Mouse (Mus musculus) forebrain, embryonic 16.5 days (tissue): Measurements from ENCODE around the gene Epn1. TPM values are rescaled to one million over a fixed set of nuclear protein-coding genes. Genes with fewer than 3 reads are reported as not detected.

Source experiments
- ATAC-seq: fragments of 200-750 bp; cut with Nextera tagmentation; 2 replicates; pipeline ENCODE4 v1.8.0; 2017; ENCODE audit warnings: mild to moderate bottlenecking, moderate library complexity
- H3K27ac ChIP-seq: fragments of 300-500 bp; sonication (generic); 2 replicates; pipeline ENCODE4 v1.5.1; 2014; ENCODE audit warnings: low read length, control low read depth
- H3K27me3 ChIP-seq: fragments of 300-500 bp; sonication (generic); replicated peaks from 2 replicates; pipeline ENCODE4 v1.6.1; 2014; ENCODE audit warnings: low read length; ENCODE audit not compliant: control insufficient read depth, insufficient read depth
- H3K36me3 ChIP-seq: fragments of 300-500 bp; sonication (generic); 2 replicates; pipeline ENCODE4 v1.6.1; 2014; ENCODE audit not compliant: control insufficient read depth, insufficient read depth
- H3K4me1 ChIP-seq: fragments of 300-500 bp; sonication (generic); replicated peaks from 2 replicates; pipeline ENCODE4 v1.6.1; 2014; ENCODE audit warnings: low read length; ENCODE audit not compliant: control insufficient read depth, insufficient read depth
- H3K4me2 ChIP-seq: fragments of 300-500 bp; sonication (generic); 2 replicates; pipeline ENCODE4 v1.6.1; 2014; ENCODE audit warnings: mild to moderate bottlenecking, low read length, control low read depth
- H3K4me3 ChIP-seq: fragments of 300-500 bp; sonication (generic); replicated peaks from 2 replicates; pipeline ENCODE4 v1.5.1; 2014; ENCODE audit warnings: mild to moderate bottlenecking, low read length, control low read depth
- H3K9ac ChIP-seq: fragments of 300-500 bp; sonication (generic); replicated peaks from 2 replicates; pipeline ENCODE4 v1.6.1; 2014; ENCODE audit warnings: low read depth, low read length, control low read depth
- H3K9me3 ChIP-seq: fragments of 300-500 bp; sonication (generic); 2 replicates; pipeline ENCODE4 v1.6.1; 2016; ENCODE audit warnings: low read length; ENCODE audit not compliant: control insufficient read depth
- WGBS: fragments of 180-500 bp; shearing (Covaris S2); extraction: QIAGEN DNeasy Blood & Tissue Kit; methylation state at CpG from one replicate; pipeline ENCODE4 v1.1.7; 2014; 5-methylcytosine and 5-hydroxymethylcytosine counted together
- polyA plus RNA-seq: library from polyadenylated mRNA; unstranded; fragments of >200 nt; fragmentation: Nextera tagmentation; extraction: Ambion mirVana; gene quantifications from 2 replicates; pipeline ENCODE4 v1.2.1, GENCODE M21; 2015

Gene Epn1
- polyA plus RNA-seq, 1 experiment from 2014 or later, result 104 TPM

DNA sequence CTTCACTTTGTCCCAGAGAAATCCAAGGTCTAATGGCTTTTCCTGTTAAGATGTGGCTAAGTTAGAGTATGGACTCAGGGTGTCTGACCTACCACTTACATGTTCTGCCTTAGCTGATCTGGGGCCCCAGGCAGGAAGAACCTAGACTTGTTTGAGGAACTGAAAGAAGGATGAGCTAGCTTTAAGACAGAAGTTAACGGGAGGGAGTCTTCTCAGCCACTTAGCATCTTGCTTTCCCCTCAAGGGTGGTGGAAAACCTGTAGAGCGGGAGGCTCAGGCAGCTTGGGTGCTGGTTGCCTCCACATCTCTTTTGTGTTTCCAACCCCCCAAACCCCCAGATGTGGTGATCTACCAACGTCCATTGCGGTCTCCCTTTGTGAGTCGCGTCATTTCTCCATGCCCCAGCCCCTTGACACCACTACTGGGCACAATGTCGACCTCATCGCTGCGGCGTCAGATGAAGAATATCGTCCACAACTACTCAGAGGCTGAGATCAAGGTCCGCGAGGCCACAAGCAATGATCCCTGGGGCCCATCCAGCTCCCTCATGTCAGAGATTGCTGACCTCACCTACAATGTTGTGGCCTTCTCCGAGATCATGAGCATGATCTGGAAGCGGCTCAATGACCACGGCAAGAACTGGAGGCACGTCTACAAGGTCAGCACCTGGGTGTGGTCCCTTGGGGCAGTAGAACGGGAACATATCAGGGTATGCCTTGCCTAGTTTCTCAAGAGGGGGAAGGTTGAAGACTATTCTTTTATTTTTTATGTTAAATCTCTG is 3.5 kb downstream of the Epn1 start:
- Histone ChIP-seq H3K9ac (no peak overlapping the region), H3K27ac (no peak overlapping the region), H3K36me3 (peaks cover 11% of the 10 kb centered on the region; the same call in 1 of the 2 replicates), H3K4me1 (peaks cover 21% of the 10 kb centered on the region), H3K27me3 (no peaks in the 10 kb centered on the region), H3K9me3 (no peaks in the 10 kb centered on the region), H3K4me2 (no peak overlapping the region), H3K4me3 (no peak overlapping the region)
- ATAC-seq, result no peak
- 94% methylated on average over 18 of the region's 18 CpGs for whole genome bisulfite sequencing

DNA sequence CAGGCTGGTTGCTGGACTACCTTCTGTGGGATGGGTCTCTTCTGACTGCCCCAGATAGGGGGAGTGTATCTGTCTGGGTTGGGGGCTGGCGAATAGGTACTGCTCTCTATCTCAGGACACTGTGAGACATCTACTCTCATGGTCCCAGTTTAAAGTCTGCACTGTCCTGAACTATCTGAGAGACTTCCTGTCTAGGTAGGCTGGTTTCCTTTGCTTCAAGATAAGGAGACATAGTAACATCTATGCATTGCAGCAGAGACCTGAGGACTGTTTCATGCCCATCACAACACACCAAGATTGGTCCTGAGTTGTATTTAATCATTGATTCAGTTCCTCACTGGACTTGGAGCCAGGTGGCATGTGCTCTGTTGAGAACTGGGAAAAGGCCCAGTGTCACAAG is 5.5 kb downstream of the Epn1 start:
- ATAC-seq, result no peak
- Histone ChIP-seq H3K9me3 (no peaks in the 10 kb centered on the region), H3K27ac (no peak overlapping the region), H3K9ac (no peak overlapping the region), H3K36me3 (peaks cover 11% of the 10 kb centered on the region), H3K27me3 (no peaks in the 10 kb centered on the region), H3K4me1 (peaks cover 21% of the 10 kb centered on the region), H3K4me2 (no peak overlapping the region), H3K4me3 (no peak overlapping the region)
- WGBS, result 91% methylated on average over 1 of the region's 1 CpGs

DNA sequence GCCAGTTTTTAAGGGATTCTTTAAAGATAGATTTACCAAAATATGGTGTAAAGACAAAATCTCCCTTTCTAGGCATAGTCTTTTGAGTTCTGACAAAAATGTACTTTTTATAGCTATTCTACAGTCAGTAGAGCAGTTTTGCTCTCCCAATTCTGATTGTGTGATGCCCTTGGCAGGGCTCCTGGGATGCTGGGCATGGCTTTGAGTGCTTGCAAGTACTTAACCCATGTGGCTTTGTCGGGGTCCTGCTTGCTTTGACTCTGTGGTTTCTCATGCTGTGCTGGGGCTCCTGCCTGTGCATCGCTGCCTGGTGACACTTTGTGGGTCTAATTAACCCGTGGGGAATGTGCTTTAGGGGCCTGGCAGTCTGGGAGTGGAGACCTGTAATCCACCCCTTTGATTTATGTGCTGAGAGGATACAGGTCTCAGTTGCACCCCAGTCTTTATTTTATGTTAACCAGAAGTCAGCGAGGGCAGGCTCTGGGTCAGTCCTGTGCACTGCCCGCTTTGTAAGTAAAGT is 6.9 kb downstream of the Epn1 start:
- Histone ChIP-seq H3K4me2 (no peak overlapping the region), H3K4me1 (peaks cover 6% of the 10 kb centered on the region), H3K27me3 (no peaks in the 10 kb centered on the region), H3K4me3 (no peak overlapping the region), H3K27ac (no peak overlapping the region), H3K9ac (no peak overlapping the region), H3K36me3 (peaks cover 11% of the 10 kb centered on the region), H3K9me3 (no peaks in the 10 kb centered on the region)
- no peak for ATAC-seq
- 80% methylated on average over 5 of the region's 5 CpGs for WGBS

DNA sequence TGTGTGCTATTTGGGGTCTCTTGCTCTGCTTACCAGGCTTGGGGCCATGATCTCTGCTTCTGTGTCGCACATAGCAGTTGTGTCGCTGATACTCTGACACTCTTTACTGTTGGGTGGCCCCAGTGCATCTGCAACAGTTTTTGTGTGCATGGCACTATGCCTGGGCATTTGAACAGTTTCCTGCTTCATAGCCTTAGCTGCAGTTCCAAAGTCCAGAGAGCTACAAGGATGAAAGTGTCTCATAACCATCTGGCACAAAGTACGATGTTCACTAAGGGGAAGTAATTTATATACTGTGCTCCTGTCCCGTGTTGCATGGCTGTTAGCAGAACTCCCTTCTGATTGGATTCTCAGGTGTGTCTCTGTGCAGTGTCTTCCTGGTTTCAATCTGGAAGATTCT is 7.9 kb downstream of the Epn1 start:
- H3K27me3 ChIP-seq, result no peaks in the 10 kb centered on the region
- ATAC-seq, result no peak
- no peak overlapping the region for H3K4me3 ChIP-seq
- H3K9me3 ChIP-seq, result no peaks in the 10 kb centered on the region
- H3K4me1 ChIP-seq, result 0 out of 2 replicates have a peak, but pooled peaks cover 2% of the 10 kb centered on the region
- peaks cover 11% of the 10 kb centered on the region for H3K36me3 ChIP-seq
- H3K27ac ChIP-seq, result no peak overlapping the region
- no peak overlapping the region for H3K9ac ChIP-seq
- H3K4me2 ChIP-seq, result no peak overlapping the region
- 86% methylated on average over 4 of the region's 4 CpGs for WGBS

DNA sequence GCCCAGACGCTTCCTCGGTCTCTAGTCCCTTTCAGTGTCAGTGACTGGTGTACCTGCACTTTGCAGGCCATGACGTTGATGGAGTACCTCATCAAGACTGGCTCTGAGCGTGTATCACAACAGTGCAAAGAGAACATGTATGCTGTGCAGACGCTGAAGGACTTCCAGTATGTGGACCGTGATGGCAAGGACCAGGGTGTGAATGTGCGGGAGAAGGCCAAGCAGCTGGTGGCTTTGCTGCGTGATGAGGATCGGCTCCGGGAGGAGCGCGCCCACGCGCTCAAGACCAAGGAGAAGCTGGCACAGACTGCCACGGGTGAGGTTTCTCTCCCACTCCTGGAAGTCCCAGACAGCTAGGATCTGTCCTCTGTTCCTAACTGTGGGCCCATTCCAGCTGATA is 9.8 kb downstream of the Epn1 start:
- Histone ChIP-seq H3K36me3 (peaks cover 14% of the 10 kb centered on the region), H3K4me1 (no peaks in the 10 kb centered on the region), H3K27ac (no peak overlapping the region), H3K4me3 (no peak overlapping the region), H3K9me3 (no peaks in the 10 kb centered on the region), H3K9ac (no peak overlapping the region), H3K4me2 (no peak overlapping the region), H3K27me3 (no peaks in the 10 kb centered on the region)
- no peak for ATAC-seq
- 97% methylated on average over 15 of the region's 15 CpGs for WGBS

DNA sequence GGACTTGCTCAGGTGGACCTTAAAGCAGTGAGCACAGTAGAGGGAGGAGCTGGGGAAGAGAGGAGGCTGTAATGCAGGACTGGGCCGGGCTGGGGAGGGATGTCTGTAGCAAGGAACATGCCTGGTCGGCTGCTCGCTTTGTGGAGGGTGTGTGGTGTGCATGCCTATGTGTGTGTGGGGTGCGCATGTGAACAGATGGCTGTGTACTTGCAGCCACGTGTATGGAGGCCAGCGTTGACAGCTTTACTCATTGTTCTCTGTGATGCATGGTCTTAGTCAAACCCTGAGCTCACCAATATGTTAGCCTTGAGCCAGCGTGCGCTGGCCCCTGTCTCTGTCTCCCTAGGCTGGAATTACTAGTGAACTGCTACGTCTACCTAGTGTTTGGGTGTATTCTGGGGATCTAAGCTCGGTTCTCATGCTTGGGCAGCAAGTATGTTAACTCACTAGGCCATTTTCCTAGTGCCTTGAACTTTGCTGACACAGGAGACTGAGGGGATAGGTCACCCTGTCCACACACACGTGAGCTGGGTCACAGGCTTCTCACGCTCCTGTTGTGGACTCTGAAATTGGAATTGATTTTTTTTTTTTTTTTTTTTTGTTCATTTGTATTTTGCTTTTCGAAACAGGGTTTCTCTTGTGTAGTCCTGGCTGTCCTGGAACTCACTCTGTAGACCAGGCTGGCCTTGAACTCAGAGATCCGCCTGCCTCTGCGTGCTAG is 11.1 kb downstream of the Epn1 start:
- Histone ChIP-seq H3K36me3 (peaks cover 17% of the 10 kb centered on the region), H3K4me2 (no peak overlapping the region), H3K9ac (no peak overlapping the region), H3K4me1 (no peaks in the 10 kb centered on the region), H3K4me3 (no peak overlapping the region), H3K9me3 (no peaks in the 10 kb centered on the region), H3K27me3 (no peaks in the 10 kb centered on the region), H3K27ac (no peak overlapping the region)
- no peak for ATAC-seq
- WGBS, result 88% methylated on average over 15 of the region's 15 CpGs

DNA sequence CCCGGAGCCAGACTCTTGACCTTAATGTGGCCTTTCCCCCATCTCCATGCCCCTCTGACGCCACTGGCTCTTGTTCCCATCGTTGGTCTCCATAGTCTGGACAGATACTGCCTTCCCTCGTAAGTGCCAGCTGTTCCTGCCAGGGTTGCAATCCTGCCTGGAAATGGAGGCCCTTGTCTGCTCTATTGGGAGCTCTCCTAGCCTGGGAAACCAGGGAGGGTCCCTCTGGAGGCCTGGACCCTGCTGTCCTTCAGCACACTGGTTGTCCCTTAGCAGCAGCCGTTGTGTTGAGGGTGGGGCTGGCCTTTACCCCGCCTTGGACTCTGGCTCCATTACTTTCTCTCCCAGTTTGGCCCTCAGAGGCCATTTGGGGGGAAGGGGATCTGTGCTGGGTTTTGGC is 12.3 kb downstream of the Epn1 start:
- H3K4me3 ChIP-seq, result no peak overlapping the region
- no peak overlapping the region for H3K4me2 ChIP-seq
- H3K27ac ChIP-seq, result no peak overlapping the region
- no peaks in the 10 kb centered on the region for H3K4me1 ChIP-seq
- no peak overlapping the region for H3K9ac ChIP-seq
- ATAC-seq, result no peak
- peaks cover 19% of the 10 kb centered on the region for H3K36me3 ChIP-seq
- no peaks in the 10 kb centered on the region for H3K9me3 ChIP-seq
- 83% methylated on average over 6 of the region's 6 CpGs for WGBS
- H3K27me3 ChIP-seq, result no peaks in the 10 kb centered on the region

DNA sequence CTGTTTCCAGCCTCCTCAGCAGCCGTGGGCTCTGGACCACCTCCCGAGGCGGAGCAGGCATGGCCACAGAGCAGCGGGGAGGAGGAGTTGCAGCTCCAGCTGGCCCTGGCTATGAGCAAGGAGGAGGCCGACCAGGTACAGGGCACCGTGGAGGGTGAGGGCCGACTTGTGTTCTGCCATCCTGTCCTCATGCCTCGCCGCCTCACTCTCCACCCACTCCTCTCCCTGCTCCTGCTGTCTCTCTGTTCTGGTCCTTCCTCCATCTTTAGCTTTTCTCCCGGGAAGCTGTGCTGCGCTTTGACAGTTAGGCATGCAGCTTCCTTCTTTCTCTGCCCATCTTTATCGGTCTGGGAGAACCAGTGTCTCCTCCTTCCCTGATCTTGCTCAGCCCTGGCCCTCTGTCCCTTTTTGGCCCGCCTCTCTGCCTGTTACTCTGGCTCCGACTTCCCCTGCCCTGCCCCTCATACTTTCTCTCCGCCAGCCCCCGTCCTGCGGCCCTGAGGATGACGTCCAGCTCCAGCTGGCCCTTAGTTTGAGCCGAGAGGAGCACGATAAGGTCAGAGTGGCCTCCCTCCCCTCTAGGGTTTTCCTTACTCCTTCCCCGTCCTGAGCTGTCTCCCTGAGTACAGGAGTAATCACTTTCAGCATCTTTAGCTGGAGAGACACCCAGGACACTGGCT is 12.9 kb downstream of the Epn1 start:
- H3K4me3 ChIP-seq, result no peak overlapping the region
- no peaks in the 10 kb centered on the region for H3K9me3 ChIP-seq
- no peaks in the 10 kb centered on the region for H3K4me1 ChIP-seq
- H3K4me2 ChIP-seq, result no peak overlapping the region
- peaks cover 24% of the 10 kb centered on the region for H3K36me3 ChIP-seq
- ATAC-seq, result no peak
- H3K27me3 ChIP-seq, result no peaks in the 10 kb centered on the region
- WGBS, result 85% methylated on average over 21 of the region's 21 CpGs
- H3K27ac ChIP-seq, result no peak overlapping the region
- no peak overlapping the region for H3K9ac ChIP-seq

DNA sequence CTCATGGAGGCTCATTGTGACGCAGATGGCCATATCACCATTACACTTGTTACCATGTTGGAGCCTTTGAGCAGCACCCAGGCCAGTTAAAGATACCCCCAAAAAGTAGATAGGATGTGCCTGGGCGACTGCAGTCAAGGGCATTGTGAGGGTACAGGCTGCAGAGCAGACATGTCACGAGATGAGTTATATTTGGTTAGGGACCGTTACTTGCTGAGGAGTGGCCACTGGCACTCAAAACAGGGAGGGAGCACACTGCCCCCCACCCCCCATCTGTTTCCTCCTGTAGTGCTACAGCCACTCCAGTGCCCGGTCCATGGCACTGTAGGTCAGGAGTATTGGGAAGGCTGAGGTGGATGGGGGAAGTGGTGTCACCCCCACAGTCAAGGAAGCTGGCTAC is 18.7 kb downstream of the Epn1 start:
- H3K27me3 ChIP-seq, result no peaks in the 10 kb centered on the region
- H3K36me3 ChIP-seq, result peaks cover 22% of the 10 kb centered on the region
- no peaks in the 10 kb centered on the region for H3K4me1 ChIP-seq
- no peak for ATAC-seq
- no peaks in the 10 kb centered on the region for H3K9me3 ChIP-seq
- H3K4me2 ChIP-seq, result no peak overlapping the region
- WGBS, result 96% methylated on average over 5 of the region's 5 CpGs
- H3K27ac ChIP-seq, result no peak overlapping the region
- no peak overlapping the region for H3K9ac ChIP-seq
- no peak overlapping the region for H3K4me3 ChIP-seq
